Mouse (Mus musculus): ENCODE measurements around the gene Vmn2r24. TPM values are rescaled to one million over a fixed set of nuclear protein-coding genes. Genes with fewer than 3 reads are reported as not detected.
"Not testable (repeated sequence)": the region's sequence is repeated elsewhere in the genome, so short reads cannot be mapped to it uniquely, and the experiment has no call there.

The Vmn2r24 gene
- not detected for total RNA-seq (2021)
- long read RNA-seq, experiment 1: 0 reads
- long read RNA-seq, experiment 2: 0 reads

GRCm38 (mm10) chr6:123778579-123778978, at the start of gene Vmn2r24:
TSS of gene Vmn2r24 (plus strand) at chr6:123778879.
- DNase-seq: no peak
- intact Hi-C loops (cut with DNase I): no loop called here
- TF ChIP-seq CTCF (IDR thresholded peaks at IDR 0.05): no peak
- Histone ChIP-seq H3K4me3 (no peak within 1 kb of the TSS), H3K27ac (no peak within 1 kb of the TSS)

- intact Hi-C loops (cut with DNase I): no loop called here
- DNase-seq: no peak
- H3K27ac ChIP-seq: no peak overlapping the region
- no peak overlapping the region for H3K4me3 ChIP-seq
- TF ChIP-seq CTCF (IDR thresholded peaks at IDR 0.05): no peak
Observed at GRCm38 (mm10) chr6:123770031-123770430, 8.6 kb upstream of the Vmn2r24 start.

GRCm38 (mm10) chr6:123784857-123785256, 6.2 kb downstream of the Vmn2r24 start:
- intact Hi-C loops (cut with DNase I): no loop called here
- no peak for DNase-seq
- Histone ChIP-seq H3K27ac (no peak overlapping the region), H3K4me3 (no peak overlapping the region)
- TF ChIP-seq CTCF (IDR thresholded peaks at IDR 0.05): no peak

GRCm38 (mm10) chr6:123793746-123794145, 15.1 kb downstream of the Vmn2r24 start:
- intact Hi-C loops (cut with DNase I): no loop called here
- Histone ChIP-seq H3K4me3 (no peak overlapping the region), H3K27ac (no peak overlapping the region)
- no peak for DNase-seq
- no peak for TF ChIP-seq CTCF (IDR thresholded peaks at IDR 0.05)

- H3K27ac ChIP-seq; DNase-seq; intact Hi-C loops (cut with DNase I); H3K4me3 ChIP-seq: not testable (repeated sequence)
Observed at GRCm38 (mm10) chr6:123810291-123810690, 31.6 kb downstream of the Vmn2r24 start.

- no peak for TF ChIP-seq CTCF (IDR thresholded peaks at IDR 0.05)
- Histone ChIP-seq H3K4me3 (no peak overlapping the region), H3K27ac (no peak overlapping the region)
- DNase-seq: no peak
- intact Hi-C loops (cut with DNase I): no loop called here
Observed at GRCm38 (mm10) chr6:123819951-123820350, 41.3 kb downstream of the Vmn2r24 start.

- not testable (repeated sequence) for H3K27ac ChIP-seq, H3K4me3 ChIP-seq, DNase-seq
- intact Hi-C loops (cut with DNase I): loop anchor here (10.0 kb wide), 1 partner anchor 171 kb away; the partner anchor contains the start of gene Vmn2r26
Observed at GRCm38 (mm10) chr6:123853363-123853762, 74.7 kb downstream of the Vmn2r24 start, which contains the start of gene Vmn2r25. TSS of gene Vmn2r25 (minus strand) at chr6:123853463.

Other genes starting within 250 kb of the Vmn2r24 start
- gene Vmn2r21, start 245.5 kb upstream of the Vmn2r24 start, total RNA-seq (2021): not detected
- gene Vmn2r22, start 128.2 kb upstream of the Vmn2r24 start, total RNA-seq (2021): not detected
- gene Vmn2r23, start 76.2 kb upstream of the Vmn2r24 start, total RNA-seq (2021): not detected
- not detected for gene Vmn2r25, start 74.6 kb downstream of the Vmn2r24 start, total RNA-seq (2021)
- not detected for gene Vmn2r26, start 245.7 kb downstream of the Vmn2r24 start, total RNA-seq (2021)

Data from gastrocnemius, adult 2 months (tissue).